Mouse (Mus musculus) hindbrain, postnatal 0 days (tissue): ENCODE measurements at regions not wholly inside any gene's neighbourhood (a gene's known extent, or its start where the extent isn't known, plus 50 kb on each side); places are given as distances from the start of the nearest gene placed in this dataset.

ENCODE experiments used
- ATAC-seq: fragments of 200-750 bp; cut with Nextera tagmentation; 2 replicates; pipeline ENCODE4 v1.8.0; 2017; ENCODE audit warnings: mild to moderate bottlenecking, moderate TSS enrichment, moderate library complexity
- DNase-seq: peaks from one replicate; pipeline ENCODE4 v3.0.0-alpha.2; 2015; ENCODE audit warnings: low spot score
- H3K27ac ChIP-seq: fragments of 300-500 bp; sonication (generic); 2 replicates; pipeline ENCODE4 v1.5.1; 2014; ENCODE audit warnings: mild to moderate bottlenecking
- H3K27me3 ChIP-seq: fragments of 300-500 bp; sonication (generic); 2 replicates; pipeline ENCODE4 v1.6.1; 2014; ENCODE audit warnings: low read length, mixed read lengths; ENCODE audit not compliant: insufficient read depth
- H3K36me3 ChIP-seq: fragments of 300-500 bp; sonication (generic); 2 replicates; pipeline ENCODE4 v1.6.1; 2014; ENCODE audit warnings: low read length, mixed read lengths; ENCODE audit not compliant: insufficient read depth
- H3K4me1 ChIP-seq: fragments of 300-500 bp; sonication (generic); 2 replicates; pipeline ENCODE4 v1.6.1; 2014; ENCODE audit warnings: antibody characterized with exemption, low read length, mixed read lengths; ENCODE audit not compliant: insufficient read depth
- H3K4me2 ChIP-seq: fragments of 300-500 bp; sonication (generic); 2 replicates; pipeline ENCODE4 v1.6.1; 2014; ENCODE audit warnings: low read depth, mild to moderate bottlenecking, low read length, moderate library complexity, mixed read lengths
- H3K4me3 ChIP-seq: fragments of 300-500 bp; sonication (generic); 2 replicates; pipeline ENCODE4 v1.5.1; 2014; ENCODE audit warnings: low read length
- H3K9ac ChIP-seq: fragments of 300-500 bp; sonication (generic); replicated peaks from 2 replicates; pipeline ENCODE4 v1.6.1; 2014; ENCODE audit warnings: mild to moderate bottlenecking, low read length, moderate library complexity, mixed read lengths
- H3K9me3 ChIP-seq: fragments of 300-500 bp; sonication (generic); 2 replicates; pipeline ENCODE4 v1.6.1; 2016; ENCODE audit warnings: low read length, mixed read lengths
- CTCF ChIP-seq: IDR thresholded peaks from 2 replicates; pipeline ENCODE4 v1.5.1; 2016; ENCODE audit warnings: antibody characterized with exemption, control low read depth, low read depth
- WGBS: fragments of 180-500 bp; shearing (Covaris S2); extraction: QIAGEN DNeasy Blood & Tissue Kit; methylation state at CpG from one replicate; pipeline ENCODE4 v1.1.7; 2014; 5-methylcytosine and 5-hydroxymethylcytosine counted together

GRCm38 (mm10) chr5:74136868-74137439 is 58.1 kb upstream of the Rasl11b start:
- no peak overlapping the region for H3K4me2 ChIP-seq
- no peaks in the 10 kb centered on the region for H3K4me1 ChIP-seq
- H3K9me3 ChIP-seq: no peaks in the 10 kb centered on the region
- ATAC-seq (no peak), DNase-seq (no peak)
- no peaks in the 10 kb centered on the region for H3K27me3 ChIP-seq
- no peak overlapping the region for H3K27ac ChIP-seq
- WGBS: 58% methylated on average over 5 of the region's 5 CpGs
- no peak overlapping the region for H3K9ac ChIP-seq
- no peaks in the 10 kb centered on the region for H3K36me3 ChIP-seq
- TF ChIP-seq CTCF: no peak
- H3K4me3 ChIP-seq: no peak overlapping the region

GRCm38 (mm10) chr5:74143994-74144393 is 51.1 kb upstream of the Rasl11b start:
- Histone ChIP-seq H3K9me3 (no peaks in the 10 kb centered on the region), H3K9ac (no peak overlapping the region), H3K4me2 (no peak overlapping the region), H3K4me3 (no peak overlapping the region), H3K4me1 (no peaks in the 10 kb centered on the region), H3K27me3 (no peaks in the 10 kb centered on the region), H3K36me3 (no peaks in the 10 kb centered on the region), H3K27ac (no peak overlapping the region)
- no peak for ATAC-seq
- DNase-seq: no peak
- WGBS: 92% methylated on average over 4 of the region's 4 CpGs
- TF ChIP-seq CTCF: no peak

DNA sequence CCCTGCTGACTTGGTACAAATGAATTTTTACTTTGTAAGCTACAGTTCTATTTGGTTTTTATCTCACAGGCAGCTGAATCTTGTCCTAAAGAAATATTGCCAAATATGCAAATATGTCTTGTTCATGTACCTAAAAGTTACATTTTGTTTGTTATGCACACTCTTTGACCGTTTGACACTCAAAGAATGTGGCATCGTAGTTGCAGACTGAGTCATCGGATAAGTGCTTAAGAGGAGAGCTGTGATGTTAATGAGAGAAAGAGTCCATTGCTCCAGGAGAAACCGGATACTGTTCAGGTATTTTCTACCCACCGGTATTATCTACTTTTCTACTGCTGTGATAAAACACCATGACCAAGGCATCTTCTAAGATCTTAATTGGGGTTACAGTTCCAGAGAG is 50.3 kb upstream of the Rasl11b start:
- no peak overlapping the region for H3K27ac ChIP-seq
- H3K36me3 ChIP-seq: no peaks in the 10 kb centered on the region
- no peaks in the 10 kb centered on the region for H3K27me3 ChIP-seq
- TF ChIP-seq CTCF: no peak
- H3K9me3 ChIP-seq: no peaks in the 10 kb centered on the region
- ATAC-seq (no peak), DNase-seq (no peak)
- 85% methylated on average over 5 of the region's 5 CpGs for WGBS
- H3K9ac ChIP-seq: no peak overlapping the region
- H3K4me2 ChIP-seq: no peak overlapping the region
- H3K4me1 ChIP-seq: no peaks in the 10 kb centered on the region
- H3K4me3 ChIP-seq: no peak overlapping the region
